In the genomic region with DNA sequence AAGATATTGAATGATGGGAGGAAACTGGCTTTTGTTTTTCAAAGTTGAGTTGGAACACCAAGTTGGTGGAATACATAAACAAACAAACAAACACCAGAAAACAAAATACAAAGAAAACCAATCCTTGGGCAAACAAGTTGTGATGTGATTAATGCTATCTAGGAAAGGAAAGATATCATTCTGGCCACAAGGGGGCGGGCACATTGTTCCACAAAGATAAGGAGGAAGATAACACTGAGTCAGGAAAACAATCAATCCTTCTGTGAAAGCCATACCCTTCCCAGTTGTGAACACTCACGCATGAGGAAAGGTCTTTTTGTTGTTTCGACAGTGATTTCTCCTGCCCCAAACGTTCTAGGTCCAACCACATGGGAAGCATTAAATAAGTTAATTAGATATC, we compare ENCODE assay signal across 9 mouse cellular contexts. TPM values are rescaled to one million over a fixed set of nuclear protein-coding genes. Genes with fewer than 3 reads are reported as not detected.
DNase-seq lines count a peak whose midpoint lies in the region; ATAC-seq and TF ChIP-seq lines count a peak whose summit lies in the region.
"Had no signal": no experiment of that assay in that cellular context is flagged by ENCODE, and none has a peak within 500 bp of the region (broad histone marks: within the 10 kb centered on the region; RNA-seq: fewer than 3 reads in every experiment).

No protein-coding gene starts in this region.

- TF ChIP-seq CTCF in cerebellum, adult 2 months (IDR thresholded peaks at IDR 0.05; ENCODE audit: borderline replicate concordance, insufficient read depth, low read depth, low read length), result peak; percentile 41; the same call in 1 of the 2 replicates
- peak; percentile 76 for TF ChIP-seq CTCF in lung, embryonic 14.5 days (IDR thresholded peaks at IDR 0.05; ENCODE audit: low read depth)
- TF ChIP-seq CTCF in lung, adult 2 months (IDR thresholded peaks at IDR 0.05; ENCODE audit: insufficient read depth, low read length), result no peak

- 13% methylated on average over 4 of the region's 4 CpGs for WGBS in cerebellum, adult 2 months
- WGBS in lung, embryonic 14.5 days, result 6% methylated on average over 4 of the region's 4 CpGs
- 7% methylated on average over 4 of the region's 4 CpGs for WGBS in lung, adult 2 months
- 13% methylated on average over 4 of the region's 4 CpGs for WGBS in embryonic facial prominence, embryonic 14.5 days
- 15% methylated on average over 4 of the region's 4 CpGs for WGBS in limb, embryonic 10.5 days

- H3K4me2 ChIP-seq in lung, embryonic 14.5 days, result no peak overlapping the region
- no peak overlapping the region for H3K4me2 ChIP-seq in embryonic facial prominence, embryonic 14.5 days (ENCODE audit: low read depth, low read length)
- H3K4me2 ChIP-seq: limb, embryonic 13.5 days had no signal

- ATAC-seq in cerebellum, adult (ENCODE audit: insufficient number of reproducible peaks, low FRiP score, low TSS enrichment), result no peak
- no peak; the same call in 1 of the 2 replicates for ATAC-seq in lung, embryonic 14.5 days (ENCODE audit: insufficient read depth)
- ATAC-seq in embryonic facial prominence, embryonic 14.5 days (ENCODE audit: low read depth), result no peak

- H3K36me3 ChIP-seq in lung, embryonic 14.5 days (ENCODE audit: insufficient read depth), result no peaks in the 10 kb centered on the region
- H3K36me3 ChIP-seq in embryonic facial prominence, embryonic 14.5 days (ENCODE audit: control insufficient read depth, insufficient read depth, low read length), result no peaks in the 10 kb centered on the region
- no peaks in the 10 kb centered on the region for H3K36me3 ChIP-seq in limb, embryonic 10.5 days
- H3K36me3 ChIP-seq: limb, embryonic 13.5 days had no signal

- DNase-seq in cerebellum, adult 2 months, result no peak
- DNase-seq in lung, embryonic 14.5 days, result peak; percentile 76
- DNase-seq in lung, adult 2 months, result no peak
- peak; percentile 56 for DNase-seq in embryonic facial prominence, embryonic 14.5 days (ENCODE audit: low spot score)
- peak; percentile 57 for DNase-seq in limb, embryonic 10.5 days (ENCODE audit: low spot score)
- DNase-seq in spleen, adult 12 weeks (ENCODE audit: low spot score), result no peak
- no peak for DNase-seq in MN1 (ENCODE audit: low spot score)

- no peak overlapping the region for H3K4me3 ChIP-seq in cerebellum, adult 2 months (replicated peaks; ENCODE audit: insufficient read depth, low read depth, low read length)
- H3K4me3 ChIP-seq in lung, embryonic 14.5 days (ENCODE audit: low read depth, low read length), result no peak overlapping the region
- H3K4me3 ChIP-seq in lung, adult 2 months (replicated peaks; ENCODE audit: extremely low read depth, low read depth, low read length), result no peak overlapping the region
- no peak overlapping the region for H3K4me3 ChIP-seq in embryonic facial prominence, embryonic 14.5 days (ENCODE audit: low read depth, low read length)
- no peak overlapping the region for H3K4me3 ChIP-seq in limb, embryonic 10.5 days
- H3K4me3 ChIP-seq: limb, embryonic 13.5 days had no signal

- H3K27me3 ChIP-seq in cerebellum, adult 2 months (ENCODE audit: control insufficient read depth, insufficient read depth, low read length), result no peaks in the 10 kb centered on the region; the same call in 1 of the 2 replicates
- peaks cover 40% of the 10 kb centered on the region for H3K27me3 ChIP-seq in lung, embryonic 14.5 days (ENCODE audit: insufficient read depth, low read length)
- peaks cover 45% of the 10 kb centered on the region for H3K27me3 ChIP-seq in embryonic facial prominence, embryonic 14.5 days (replicated peaks; ENCODE audit: control insufficient read depth, insufficient read depth, low read length)
- H3K27me3 ChIP-seq in limb, embryonic 10.5 days (ENCODE audit: low read depth, poor library complexity, severe bottlenecking), result peaks cover 57% of the 10 kb centered on the region

- H3K9ac ChIP-seq in lung, embryonic 14.5 days, result no peak overlapping the region
- no peak overlapping the region for H3K9ac ChIP-seq in embryonic facial prominence, embryonic 14.5 days (ENCODE audit: low read depth, low read length)
- H3K9ac ChIP-seq: limb, embryonic 13.5 days had no signal

- no peak overlapping the region for H3K27ac ChIP-seq in cerebellum, adult 2 months (ENCODE audit: insufficient read depth, low read length)
- H3K27ac ChIP-seq in lung, embryonic 14.5 days (ENCODE audit: low read depth), result no peak overlapping the region
- H3K27ac ChIP-seq in embryonic facial prominence, embryonic 14.5 days (replicated peaks; ENCODE audit: low read depth, low read length), result no peak overlapping the region
- no peak overlapping the region for H3K27ac ChIP-seq in limb, embryonic 10.5 days
- H3K27ac ChIP-seq: limb, embryonic 13.5 days had no signal

- no peaks in the 10 kb centered on the region for H3K9me3 ChIP-seq in lung, embryonic 14.5 days (ENCODE audit: low read depth, low read length)
- no peaks in the 10 kb centered on the region for H3K9me3 ChIP-seq in embryonic facial prominence, embryonic 14.5 days (ENCODE audit: control insufficient read depth, low read length)
- H3K9me3 ChIP-seq in limb, embryonic 10.5 days (replicated peaks), result no peaks in the 10 kb centered on the region
- H3K9me3 ChIP-seq: limb, embryonic 13.5 days had no signal

- TF ChIP-seq POLR2A in cerebellum, adult 2 months (IDR thresholded peaks at IDR 0.05; ENCODE audit: borderline replicate concordance, insufficient read depth, low read length), result no peak
- TF ChIP-seq POLR2A in lung, adult 2 months (IDR thresholded peaks at IDR 0.05; ENCODE audit: borderline replicate concordance, extremely low read depth, low read depth, low read length), result no peak

- H3K4me1 ChIP-seq in cerebellum, adult 2 months (ENCODE audit: control insufficient read depth, insufficient read depth, low read length), result no peaks in the 10 kb centered on the region
- no peaks in the 10 kb centered on the region for H3K4me1 ChIP-seq in lung, embryonic 14.5 days (ENCODE audit: insufficient read depth)
- no peaks in the 10 kb centered on the region for H3K4me1 ChIP-seq in lung, adult 2 months (ENCODE audit: control insufficient read depth, insufficient read depth, low read length)
- H3K4me1 ChIP-seq in embryonic facial prominence, embryonic 14.5 days (ENCODE audit: control insufficient read depth, insufficient read depth, low read length), result no peaks in the 10 kb centered on the region
- H3K4me1 ChIP-seq in limb, embryonic 10.5 days, result 0 out of 2 replicates have a peak, but pooled peaks cover 5% of the 10 kb centered on the region
- H3K4me1 ChIP-seq: limb, embryonic 13.5 days had no signal

RNA-seq across cellular contexts. Expression of gene Pax1, which starts 17.2 kb away (rescaled TPM):
- 0.10 and 0.32 TPM in 2 replicates for polyA plus RNA-seq in cerebellum, adult 2 months (2012; rRNA removed)
- 0.07 TPM in 1 of 2 replicates, not detected in the other for polyA plus RNA-seq in lung, embryonic 14.5 days (2014; fragmentation: Nextera tagmentation; extraction: Ambion mirVana)
- 0.06 and 0.09 TPM in 2 replicates for polyA plus RNA-seq in lung, adult 2 months (2012; rRNA removed)
- polyA plus RNA-seq in embryonic facial prominence, embryonic 14.5 days (2014; fragmentation: Nextera tagmentation; extraction: Ambion mirVana), result 7.3 and 9.3 TPM in 2 replicates
- polyA plus RNA-seq in limb, embryonic 10.5 days (2016; fragmentation: Nextera tagmentation; extraction: Ambion mirVana), result 2.5 and 10.8 TPM in 2 replicates

Comparison
In these comparisons a context has a peak if more than half of its experiments do, and no peak if none do; other contexts are left out.
1. DNase-seq: peak in lung, embryonic 14.5 days (single experiment), embryonic facial prominence, embryonic 14.5 days (single experiment) and limb, embryonic 10.5 days (single experiment); none in cerebellum, adult 2 months (0 of 2), lung, adult 2 months (single experiment), spleen, adult 12 weeks (single experiment) and MN1 (single experiment).